Mouse (Mus musculus) forelimb bud, embryonic 11.5 days (tissue): ENCODE measurements around the gene Gse1.

ENCODE experiments used
- DNase-seq: peaks from one replicate; pipeline ENCODE4 v3.0.0-alpha.2; 2012; ENCODE audit warnings: low read depth, low spot score

The Gse1 gene

GRCm38 (mm10) chr8:120478754-120479153 lies 250.5 kb downstream of the Gse1 start:
- DNase-seq = no peak

- no peak for DNase-seq
Observed at GRCm38 (mm10) chr8:120479691-120480090, 251.4 kb downstream of the Gse1 start.

GRCm38 (mm10) chr8:120482015-120482689 lies 253.9 kb downstream of the Gse1 start:
- no peak for DNase-seq

- DNase-seq = no peak
Observed at GRCm38 (mm10) chr8:120484460-120484859, 256.2 kb downstream of the Gse1 start.

- no peak for DNase-seq
Observed at GRCm38 (mm10) chr8:120485116-120485515, 256.9 kb downstream of the Gse1 start.

GRCm38 (mm10) chr8:120485551-120486476 lies 257.6 kb downstream of the Gse1 start:
- no peak for DNase-seq

GRCm38 (mm10) chr8:120486477-120487376 lies 258.5 kb downstream of the Gse1 start:
- peak; percentile 53 for DNase-seq

- DNase-seq = no peak
Observed at GRCm38 (mm10) chr8:120487377-120487728, 259.1 kb downstream of the Gse1 start.

- peak; percentile 60 for DNase-seq
Observed at GRCm38 (mm10) chr8:120487729-120488510, 259.7 kb downstream of the Gse1 start.

GRCm38 (mm10) chr8:120488636-120489131 lies 260.4 kb downstream of the Gse1 start:
- DNase-seq = no peak

GRCm38 (mm10) chr8:120489142-120489754 lies 261.0 kb downstream of the Gse1 start:
- DNase-seq = no peak

GRCm38 (mm10) chr8:120489771-120490281 lies 261.6 kb downstream of the Gse1 start:
- no peak for DNase-seq

- DNase-seq = no peak
Observed at GRCm38 (mm10) chr8:120490354-120491141, 262.3 kb downstream of the Gse1 start.

GRCm38 (mm10) chr8:120491166-120491793 lies 263.0 kb downstream of the Gse1 start:
- no peak for DNase-seq

GRCm38 (mm10) chr8:120492193-120492880 lies 264.1 kb downstream of the Gse1 start:
- DNase-seq = peak; percentile 69

- DNase-seq = no peak
Observed at GRCm38 (mm10) chr8:120492881-120493220, 264.6 kb downstream of the Gse1 start.

GRCm38 (mm10) chr8:120493508-120494464 lies 265.5 kb downstream of the Gse1 start:
- DNase-seq = no peak
